Mouse (Mus musculus): Measurements from ENCODE around the gene Luc7l2.
"Not testable (repeated sequence)": the region's sequence is repeated elsewhere in the genome, so short reads cannot be mapped to it uniquely, and the experiment has no call there.

Gene Luc7l2

GRCm38 (mm10) chr6:38551062-38551988, at the start of gene Luc7l2:
Luc7l2 (plus strand) TSS chr6:38551334.
- peak; percentile 99 for DNase-seq (ENCODE audit: low spot score)

- no peak for DNase-seq (ENCODE audit: low spot score)
Observed at GRCm38 (mm10) chr6:38512096-38512495, 39.0 kb upstream of the Luc7l2 start.

- DNase-seq (ENCODE audit: low spot score) = no peak
Observed at GRCm38 (mm10) chr6:38512830-38513229, 38.3 kb upstream of the Luc7l2 start.

- no peak for DNase-seq (ENCODE audit: low spot score)
Observed at GRCm38 (mm10) chr6:38515201-38515600, 35.9 kb upstream of the Luc7l2 start.

DNA sequence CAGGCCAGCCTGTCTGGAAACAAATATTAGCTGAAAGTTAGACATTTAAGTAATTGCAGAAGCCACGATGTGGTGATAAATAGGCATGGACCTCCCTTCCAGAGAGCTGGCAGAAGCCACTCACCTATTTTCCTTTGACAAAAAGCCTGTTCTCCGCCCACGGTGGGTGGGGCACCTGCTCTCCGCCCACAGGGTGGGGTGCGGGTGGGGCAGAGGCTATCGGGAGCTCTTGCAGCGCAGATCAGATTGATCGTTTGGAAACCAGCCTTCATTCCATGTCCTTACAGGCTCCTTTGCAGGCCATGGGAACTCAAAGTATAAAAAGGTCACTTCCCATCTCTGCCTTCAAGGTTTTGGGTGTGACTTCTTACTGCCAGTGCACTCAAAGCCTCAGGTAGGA, 27.3 kb upstream of the Luc7l2 start:
- no peak for DNase-seq (ENCODE audit: low spot score)

- peak; percentile 59 for DNase-seq (ENCODE audit: low spot score)
Observed at GRCm38 (mm10) chr6:38531211-38531820, 19.8 kb upstream of the Luc7l2 start.

DNA sequence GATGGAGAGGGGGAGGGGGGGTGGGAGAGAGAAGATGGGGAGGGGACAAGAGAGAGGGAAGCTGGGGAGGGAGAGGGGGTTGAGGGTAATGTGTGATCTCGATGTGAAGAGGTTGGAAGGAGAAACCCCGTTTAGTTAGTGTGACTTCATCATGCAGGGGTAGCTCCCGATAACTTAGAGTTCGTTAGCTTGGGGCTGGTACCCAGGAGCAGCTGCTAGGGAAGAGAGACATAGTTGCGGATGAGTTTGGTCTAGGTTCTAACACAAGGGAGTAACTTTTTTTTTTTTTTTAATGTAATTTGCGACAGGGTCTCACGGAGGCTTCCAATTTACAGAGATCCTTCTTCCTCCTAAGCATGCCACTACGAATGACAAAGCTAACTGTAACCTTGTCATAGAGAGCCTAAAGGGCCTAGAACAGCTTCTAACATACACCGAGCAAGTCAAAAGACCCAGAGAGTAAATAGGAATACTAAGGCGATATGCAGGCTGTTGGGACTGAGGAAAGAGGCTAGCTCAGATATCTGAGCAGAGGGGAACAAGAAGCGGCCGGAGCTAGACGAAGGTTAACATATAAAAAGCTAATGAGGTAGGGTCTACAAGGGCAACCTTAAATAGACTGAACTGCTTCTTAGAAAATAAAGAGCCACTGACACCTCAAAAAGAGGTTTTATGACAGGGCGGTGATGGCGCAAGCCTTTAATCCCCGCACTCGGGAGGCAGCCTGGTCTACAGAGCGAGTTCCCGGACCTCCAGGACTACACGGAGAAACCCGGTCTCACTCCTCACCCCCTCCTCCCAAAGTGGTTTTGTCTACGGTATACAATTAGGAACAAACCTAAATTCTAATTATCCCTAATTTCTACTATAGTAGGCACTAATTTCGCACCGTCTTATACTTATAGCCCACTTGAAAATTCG, 18.4 kb upstream of the Luc7l2 start:
- peak; percentile 23 for DNase-seq (ENCODE audit: low spot score)

DNA sequence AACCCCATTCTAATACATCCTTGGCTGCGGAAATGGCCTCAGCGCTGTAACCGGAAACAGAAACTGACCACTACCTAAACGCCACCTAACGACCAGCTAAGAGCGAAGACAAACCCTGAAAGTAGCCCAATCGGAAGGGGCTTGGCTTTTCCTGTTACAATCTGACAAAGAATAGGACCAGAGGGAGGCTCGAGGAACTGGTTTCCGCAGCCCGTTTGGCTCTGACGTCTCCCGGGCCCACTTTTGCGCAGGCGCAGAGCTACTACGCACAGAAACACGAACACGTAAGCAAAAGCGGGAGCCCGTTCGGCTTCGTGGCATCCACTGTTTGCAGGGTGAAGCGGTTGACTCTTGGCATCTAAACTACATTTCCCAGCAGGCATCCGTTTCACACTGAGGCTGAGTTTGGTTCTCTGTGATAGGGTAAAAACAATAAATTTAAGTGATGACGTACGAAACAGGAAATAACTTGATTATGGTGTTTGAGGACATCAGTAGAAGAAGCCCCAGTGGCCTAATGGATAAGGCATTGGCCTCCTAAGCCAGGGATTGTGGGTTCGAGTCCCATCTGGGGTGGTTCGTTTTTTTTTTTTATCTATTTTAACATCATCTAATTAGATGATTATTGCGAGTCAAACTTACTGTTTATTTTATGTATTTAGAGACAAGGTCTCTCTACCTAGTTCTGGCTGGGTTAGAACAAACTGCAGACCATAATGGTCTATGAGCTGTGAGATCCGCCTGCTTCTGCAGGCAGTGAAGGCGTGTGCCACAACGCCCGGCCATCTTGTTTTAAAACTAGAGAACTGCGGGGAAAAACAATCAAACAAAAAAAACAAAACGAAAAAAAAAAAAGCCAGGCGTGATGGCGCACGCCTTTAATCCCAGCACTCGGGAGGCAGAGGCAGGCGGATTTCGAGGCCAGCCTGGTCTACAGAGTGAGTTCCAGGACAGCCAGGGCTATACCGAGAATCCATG, 17.4 kb upstream of the Luc7l2 start, which contains the start of gene Fmc1:
TSS of gene Fmc1 (plus strand) at position 75 of the 978 bp plus-strand sequence.
- DNase-seq (ENCODE audit: low spot score) = peak; percentile 98

DNA sequence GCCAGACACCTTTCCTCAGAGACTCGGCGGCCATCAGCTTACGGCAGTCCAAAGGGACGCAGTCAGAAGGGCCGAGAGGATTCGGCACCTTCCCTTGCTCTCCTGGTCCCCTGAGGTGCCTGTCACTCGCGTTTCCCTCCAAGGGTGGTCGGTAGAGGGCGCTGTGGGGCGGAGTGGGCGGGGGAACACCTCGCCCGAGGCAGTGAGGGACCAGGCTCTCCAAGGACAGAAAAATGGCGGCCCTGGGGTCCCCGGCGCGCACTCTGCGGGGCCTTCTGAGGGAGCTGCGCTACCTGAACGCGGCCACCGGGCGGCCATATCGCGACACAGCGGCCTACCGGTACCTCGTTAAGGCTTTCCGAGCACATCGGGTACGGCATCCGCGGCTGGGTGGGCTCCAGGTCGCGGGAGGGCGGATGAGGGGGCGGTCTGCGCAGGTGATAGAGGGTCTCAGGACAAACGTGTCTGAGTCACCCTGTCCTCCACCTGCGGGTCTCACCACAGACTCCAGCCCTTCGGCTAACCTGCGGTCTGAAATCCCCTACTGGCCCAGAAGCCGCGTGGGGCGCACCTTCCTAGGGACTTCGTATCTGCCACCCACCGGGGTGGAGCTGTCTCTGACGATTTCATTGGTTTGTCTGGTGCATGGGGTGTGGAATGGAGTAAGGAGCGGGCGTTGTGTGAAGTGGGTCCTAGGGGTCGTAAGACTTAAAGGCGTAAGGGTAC, 16.3 kb upstream of the Luc7l2 start:
- DNase-seq (ENCODE audit: low spot score) = peak; percentile 96

DNA sequence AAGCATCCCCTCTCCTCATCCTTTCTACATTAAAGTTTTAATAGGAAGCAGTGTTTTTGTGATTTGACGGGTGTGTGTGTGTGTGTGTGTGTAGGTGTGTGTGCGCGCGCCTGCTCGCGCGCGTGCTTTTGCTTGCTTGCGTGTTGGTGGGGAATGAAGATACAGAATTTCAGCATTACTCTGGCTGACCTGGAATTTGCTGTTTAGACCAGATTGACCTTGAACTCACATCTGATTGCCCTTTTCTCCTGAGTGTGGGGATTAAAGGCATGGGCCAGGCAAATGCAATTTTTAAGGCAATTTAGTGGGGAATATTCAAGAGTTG, 15.8 kb upstream of the Luc7l2 start:
- DNase-seq (ENCODE audit: low spot score) = no peak

- no peak for DNase-seq (ENCODE audit: low spot score)
Observed at GRCm38 (mm10) chr6:38535788-38536187, 15.3 kb upstream of the Luc7l2 start.

DNA sequence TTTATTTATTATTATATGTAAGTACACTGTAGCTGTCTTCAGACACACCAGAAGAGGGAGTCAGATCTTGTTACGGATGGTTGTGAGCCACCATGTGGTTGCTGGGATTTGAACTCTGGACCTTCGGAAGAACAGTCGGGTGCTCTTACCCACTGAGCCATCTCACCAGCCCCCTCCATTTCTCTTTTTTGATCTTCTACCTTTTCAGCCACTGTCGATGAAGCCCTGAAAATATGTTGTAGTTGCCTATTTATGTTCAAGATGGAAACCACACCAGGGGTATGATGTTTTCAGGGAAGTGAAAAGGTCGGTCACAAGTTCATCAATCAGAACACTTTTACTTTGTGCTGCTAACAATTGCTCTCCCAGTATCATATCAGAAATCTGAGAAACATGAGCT, 7.0 kb upstream of the Luc7l2 start:
- DNase-seq (ENCODE audit: low spot score) = not testable (repeated sequence)

DNA sequence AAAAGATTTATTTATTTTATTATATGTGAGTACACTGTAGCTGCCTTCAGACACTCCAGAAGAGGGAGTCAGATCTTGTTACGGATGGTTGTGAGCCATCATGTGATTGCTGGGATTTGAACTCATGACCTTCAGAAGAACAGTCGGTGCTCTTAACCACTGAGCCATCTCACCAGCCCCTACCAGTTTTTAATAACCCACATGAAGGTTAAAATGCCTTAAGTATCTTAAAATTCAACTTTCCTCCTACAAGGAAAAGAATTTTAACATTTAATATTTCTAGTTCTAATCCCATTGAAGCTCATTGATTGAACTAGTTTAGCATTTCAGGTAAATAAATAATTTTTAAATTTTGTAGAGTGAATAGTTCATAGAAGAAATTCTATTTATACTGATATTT, 4.1 kb upstream of the Luc7l2 start:
- not testable (repeated sequence) for DNase-seq (ENCODE audit: low spot score)

DNA sequence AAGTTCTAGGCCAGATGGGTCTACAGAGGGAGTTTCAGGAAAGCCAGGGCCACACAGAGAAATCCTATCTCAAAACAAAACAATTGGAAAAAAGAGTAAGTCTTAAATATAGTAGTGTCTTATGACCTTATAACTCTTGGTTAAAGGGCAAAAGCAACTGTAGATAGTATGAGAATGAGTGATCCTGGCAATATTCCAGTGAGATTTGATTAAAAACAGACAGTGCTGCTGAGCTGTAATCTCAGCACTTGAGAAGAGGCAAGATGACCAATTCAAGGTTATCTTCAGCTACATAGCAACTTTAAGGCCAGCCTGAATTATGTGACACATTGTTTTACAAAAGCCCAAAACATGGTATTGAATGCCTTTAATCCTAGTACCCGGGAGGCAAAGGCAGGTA, 3.4 kb upstream of the Luc7l2 start:
- DNase-seq (ENCODE audit: low spot score) = no peak

DNA sequence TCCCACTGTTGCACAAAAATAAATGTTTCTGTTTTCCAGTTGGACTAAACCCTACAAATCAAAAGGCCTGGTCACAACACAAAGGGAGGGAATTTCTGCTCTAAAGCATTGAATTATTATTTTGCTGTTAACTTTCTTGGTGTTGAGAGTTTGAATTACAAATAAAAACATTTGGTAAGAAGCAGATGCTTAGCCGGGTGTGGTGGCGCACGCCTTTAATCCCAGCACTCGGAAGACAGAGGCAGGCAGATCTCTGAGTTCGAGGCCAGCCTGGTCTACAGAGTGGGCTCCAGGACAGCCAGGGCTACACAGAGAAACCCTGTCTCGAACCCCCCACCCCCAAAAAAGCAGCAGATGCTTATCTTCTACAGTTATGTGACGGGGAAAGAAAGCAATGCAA, 2.5 kb upstream of the Luc7l2 start:
- DNase-seq (ENCODE audit: low spot score) = not testable (repeated sequence)

- DNase-seq (ENCODE audit: low spot score) = not testable (repeated sequence)
Observed at GRCm38 (mm10) chr6:38549840-38550239, 1.3 kb upstream of the Luc7l2 start.

- peak; percentile 71 for DNase-seq (ENCODE audit: low spot score)
Observed at GRCm38 (mm10) chr6:38550250-38551061, 678 bp upstream of the Luc7l2 start.

DNA sequence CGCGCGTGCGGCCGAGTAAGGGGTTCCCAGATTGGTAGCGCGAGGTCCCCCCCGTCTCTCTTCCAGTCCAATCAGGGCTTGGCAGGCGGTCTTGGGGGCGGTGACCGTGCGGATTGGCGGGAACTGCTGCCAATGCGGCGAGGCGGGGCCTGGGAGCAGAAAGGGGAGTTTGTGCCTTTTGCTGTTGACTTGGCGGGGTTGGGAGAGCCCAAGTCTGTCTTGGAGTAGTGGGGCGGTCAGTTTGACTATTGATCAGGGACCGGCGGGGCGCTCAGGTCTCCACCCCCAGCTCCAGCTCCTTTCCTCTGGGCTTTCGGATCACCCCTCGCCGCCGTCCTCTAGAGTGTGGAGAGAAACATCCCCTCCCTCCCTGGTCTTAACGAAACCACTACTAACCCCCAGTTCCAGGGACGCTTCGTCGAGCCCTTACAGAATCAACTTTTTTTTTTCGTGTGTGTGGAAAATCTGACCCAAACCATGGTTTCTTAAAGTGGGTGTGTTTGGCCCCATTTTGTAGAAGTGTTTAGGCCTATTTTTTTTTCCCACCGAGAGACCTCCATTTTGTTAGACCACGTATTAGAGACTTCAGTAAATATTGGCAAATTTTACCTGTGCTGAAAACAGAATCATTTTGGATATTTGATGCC, 978 bp downstream of the Luc7l2 start:
- peak; percentile 99 for DNase-seq (ENCODE audit: low spot score)

DNA sequence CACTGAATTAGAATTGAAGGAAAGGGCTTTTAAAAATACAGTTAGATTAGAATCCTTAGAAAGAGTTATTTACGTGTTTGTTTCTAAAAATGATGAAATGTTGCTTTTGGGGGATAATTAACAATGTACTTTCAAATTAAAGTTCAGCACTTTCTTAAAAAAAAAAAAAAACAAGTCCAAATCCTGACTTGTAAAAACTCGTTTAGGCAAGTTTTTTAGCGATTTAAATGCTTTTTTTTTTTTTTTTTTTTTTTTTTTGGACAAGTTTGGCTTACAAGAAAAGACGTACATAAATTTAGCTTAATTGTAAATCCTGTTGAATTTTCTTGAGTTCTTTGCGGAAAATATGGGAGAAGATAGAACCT, 1.5 kb downstream of the Luc7l2 start:
- no peak for DNase-seq (ENCODE audit: low spot score)
